Mouse (Mus musculus): ENCODE results near the gene Rbms3.

DNA sequence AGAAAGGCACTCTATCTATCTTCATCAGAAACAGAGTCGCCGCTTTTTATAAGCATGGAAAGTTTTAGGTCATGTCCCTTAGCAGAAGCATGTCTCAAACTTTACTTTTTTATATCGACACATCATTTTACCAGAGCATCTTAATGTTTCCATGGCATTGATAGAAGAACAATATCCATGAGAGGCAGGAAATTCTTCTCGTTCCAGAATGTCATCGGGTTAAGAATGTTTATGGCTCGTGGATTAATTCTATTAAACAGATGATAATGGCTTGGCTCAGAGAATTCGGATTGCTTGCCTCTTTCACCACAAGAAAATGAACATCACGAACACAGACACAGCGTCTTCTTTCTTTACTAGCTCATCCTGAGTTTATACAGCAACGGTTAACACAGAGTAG is 781.5 kb downstream of the Rbms3 start:
- TF ChIP-seq CTCF (IDR thresholded peaks at IDR 0.05; ENCODE audit: borderline replicate concordance, extremely low read depth, insufficient read depth, insufficient read length) (no peak), POLR2A (IDR thresholded peaks at IDR 0.05; ENCODE audit: borderline replicate concordance, extremely low read depth, insufficient read depth, insufficient read length, poor library complexity, severe bottlenecking) (no peak)

All from brain, embryonic 14.5 days (tissue).